Mouse (Mus musculus) midbrain, postnatal 0 days (tissue): Measurements from ENCODE around the gene Sspn. TPM values are rescaled to one million over a fixed set of nuclear protein-coding genes. Genes with fewer than 3 reads are reported as not detected.

ENCODE experiments used
- ATAC-seq: fragments of 200-750 bp; cut with Nextera tagmentation; 2 replicates; pipeline ENCODE4 v1.8.0; 2017; ENCODE audit warnings: moderate number of reproducible peaks, mild to moderate bottlenecking, moderate TSS enrichment, moderate library complexity; ENCODE audit not compliant: low FRiP score
- DNase-seq: peaks from one replicate; pipeline ENCODE4 v3.0.0-alpha.2; 2015; ENCODE audit warnings: low spot score
- H3K27ac ChIP-seq: fragments of 300-500 bp; sonication (generic); 2 replicates; pipeline ENCODE4 v1.5.1; 2014; ENCODE audit warnings: low read depth, mild to moderate bottlenecking, low read length, mixed read lengths
- H3K27me3 ChIP-seq: fragments of 300-500 bp; sonication (generic); 2 replicates; pipeline ENCODE4 v1.6.1; 2014; ENCODE audit warnings: low read length, control low read depth, mixed read lengths; ENCODE audit not compliant: insufficient read depth
- H3K36me3 ChIP-seq: fragments of 300-500 bp; sonication (generic); 2 replicates; pipeline ENCODE4 v1.6.1; 2014; ENCODE audit warnings: low read length, control low read depth, mixed read lengths; ENCODE audit not compliant: insufficient read depth
- H3K4me1 ChIP-seq: fragments of 300-500 bp; sonication (generic); 2 replicates; pipeline ENCODE4 v1.6.1; 2014; ENCODE audit warnings: mild to moderate bottlenecking, control low read depth, antibody characterized with exemption, low read length, mixed read lengths; ENCODE audit not compliant: insufficient read depth
- H3K4me2 ChIP-seq: fragments of 300-500 bp; sonication (generic); 2 replicates; pipeline ENCODE4 v1.6.1; 2014; ENCODE audit warnings: low read depth, mild to moderate bottlenecking, low read length, mixed read lengths; ENCODE audit not compliant: poor library complexity, severe bottlenecking
- H3K4me3 ChIP-seq: fragments of 300-500 bp; sonication (generic); 2 replicates; pipeline ENCODE4 v1.5.1; 2014; ENCODE audit warnings: low read depth, mild to moderate bottlenecking, low read length, moderate library complexity
- H3K9ac ChIP-seq: fragments of 300-500 bp; sonication (generic); replicated peaks from 2 replicates; pipeline ENCODE4 v1.6.1; 2014; ENCODE audit warnings: mild to moderate bottlenecking, low read length, moderate library complexity, mixed read lengths; ENCODE audit not compliant: poor library complexity, severe bottlenecking
- H3K9me3 ChIP-seq: fragments of 300-500 bp; sonication (generic); 2 replicates; pipeline ENCODE4 v1.6.1; 2016; ENCODE audit warnings: low read length, control low read depth
- CTCF ChIP-seq: IDR thresholded peaks from 2 replicates; pipeline ENCODE4 v1.5.1; 2016; ENCODE audit warnings: antibody characterized with exemption, mild to moderate bottlenecking
- WGBS: fragments of 180-500 bp; shearing (Covaris S2); extraction: QIAGEN DNeasy Blood & Tissue Kit; methylation state at CpG from one replicate; pipeline ENCODE4 v1.1.7; 2014; 5-methylcytosine and 5-hydroxymethylcytosine counted together
- polyA plus RNA-seq: library from polyadenylated mRNA; unstranded; fragments of >200 nt; fragmentation: Nextera tagmentation; extraction: Ambion mirVana; gene quantifications from 2 replicates; pipeline ENCODE4 v1.2.1, GENCODE M21; 2015
- total RNA-seq: library from RNA; depleted of rRNA; stranded (reverse); fragments of >200 nt; gene quantifications from 2 replicates; pipeline ENCODE4 v1.2.3, GENCODE M21; 2014

Gene Sspn
- total and polyA plus RNA-seq, 2 experiments from 2014 or later: 5.7 to 6.1 TPM

GRCm38 (mm10) chr6:145936511-145936910 lies 5.1 kb downstream of the Sspn start:
- Histone ChIP-seq H3K9ac (no peak overlapping the region), H3K36me3 (no peaks in the 10 kb centered on the region), H3K9me3 (no peaks in the 10 kb centered on the region), H3K4me2 (no peak overlapping the region), H3K4me3 (no peak overlapping the region), H3K27me3 (no peaks in the 10 kb centered on the region), H3K27ac (no peak overlapping the region), H3K4me1 (peaks cover 5% of the 10 kb centered on the region)
- TF ChIP-seq CTCF: no peak
- 93% methylated on average over 4 of the region's 4 CpGs for WGBS
- DNase-seq: no peak
- ATAC-seq: no peak

DNA sequence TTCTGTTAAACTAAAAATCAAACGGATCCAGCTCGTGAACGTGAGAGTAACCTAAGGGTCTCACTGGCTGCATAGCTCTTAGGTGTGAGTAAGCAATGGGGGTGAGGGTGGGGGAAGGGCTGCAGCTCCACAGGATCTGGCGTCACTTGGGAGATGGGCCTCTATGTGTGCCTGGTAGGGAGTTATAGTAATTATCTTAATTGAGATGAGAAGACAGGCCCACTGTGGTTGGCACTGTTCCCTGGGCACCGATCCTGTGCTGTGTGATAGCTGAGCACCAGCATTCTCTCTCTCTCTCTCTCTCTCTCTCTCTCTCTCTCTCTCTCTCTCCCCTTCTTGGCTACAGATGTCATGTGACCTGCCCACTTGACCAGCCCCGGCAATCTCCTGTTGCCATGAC lies 9.4 kb downstream of the Sspn start:
- Histone ChIP-seq H3K4me3 (no peak overlapping the region), H3K27ac (no peak overlapping the region), H3K4me1 (no peaks in the 10 kb centered on the region), H3K4me2 (no peak overlapping the region), H3K36me3 (no peaks in the 10 kb centered on the region), H3K27me3 (no peaks in the 10 kb centered on the region), H3K9me3 (no peaks in the 10 kb centered on the region), H3K9ac (no peak overlapping the region)
- WGBS: 73% methylated on average over 6 of the region's 6 CpGs
- ATAC-seq (no peak), DNase-seq (no peak)
- no peak for TF ChIP-seq CTCF

DNA sequence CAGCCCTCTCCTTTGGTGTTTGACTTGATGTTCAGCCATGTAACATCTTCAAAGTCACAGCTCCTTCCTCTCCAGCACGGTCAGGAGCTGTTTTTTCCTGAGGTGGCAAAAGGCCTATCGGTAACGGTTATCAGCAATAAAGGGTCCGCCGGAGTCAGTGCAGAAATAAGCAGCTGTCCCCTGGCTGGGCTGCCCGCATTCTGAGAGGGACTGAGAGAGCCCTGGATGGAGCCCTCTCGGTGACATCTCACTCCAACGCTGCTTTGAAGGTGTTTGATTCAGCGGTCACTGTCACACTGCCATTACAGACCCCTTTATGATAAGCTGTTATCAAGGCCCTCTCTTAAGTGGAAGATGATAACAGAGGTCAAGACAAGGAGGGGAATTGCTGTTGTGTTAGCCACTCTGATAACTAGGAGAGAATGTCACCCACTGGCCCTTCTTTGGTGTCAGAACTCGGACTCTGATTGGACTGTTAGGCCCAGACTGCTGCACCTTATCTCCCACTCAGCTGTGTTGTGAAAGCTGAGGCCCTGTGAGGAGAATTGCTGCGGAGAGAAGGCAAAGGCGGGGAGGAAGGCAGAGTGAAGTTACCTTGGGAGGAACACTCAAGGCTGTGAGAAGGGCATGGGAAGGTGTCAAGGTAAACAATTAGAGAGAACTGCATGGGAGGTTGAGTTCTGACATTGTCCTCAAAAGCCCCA lies 11.0 kb downstream of the Sspn start:
- no peak for ATAC-seq
- TF ChIP-seq CTCF: no peak
- 78% methylated on average over 12 of the region's 12 CpGs for WGBS

DNA sequence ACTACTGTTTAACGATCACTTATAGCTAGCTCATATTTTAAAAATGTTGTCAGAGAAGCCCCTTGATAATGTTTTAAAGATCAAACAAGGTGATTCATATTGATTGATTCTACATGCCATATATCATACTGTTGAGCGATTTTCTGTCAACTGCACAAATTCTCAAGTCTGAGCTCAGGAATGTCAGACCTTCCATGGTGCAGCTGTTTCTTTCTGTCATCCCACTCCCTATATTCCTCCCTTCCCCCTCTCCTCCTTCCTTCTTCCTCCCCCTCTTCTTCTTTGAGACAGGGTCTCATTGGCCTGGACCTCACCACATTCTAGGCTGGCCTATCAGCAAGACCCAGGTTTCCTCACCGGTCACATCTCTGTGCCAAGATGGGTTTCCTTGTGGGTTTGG lies 12.0 kb downstream of the Sspn start:
- no peaks in the 10 kb centered on the region for H3K36me3 ChIP-seq
- no peaks in the 10 kb centered on the region for H3K9me3 ChIP-seq
- WGBS: 88% methylated on average over 3 of the region's 3 CpGs
- H3K27ac ChIP-seq: no peak overlapping the region
- no peaks in the 10 kb centered on the region for H3K4me1 ChIP-seq
- no peak for TF ChIP-seq CTCF
- H3K4me2 ChIP-seq: no peak overlapping the region
- DNase-seq: no peak
- H3K27me3 ChIP-seq: no peaks in the 10 kb centered on the region
- no peak overlapping the region for H3K4me3 ChIP-seq
- H3K9ac ChIP-seq: no peak overlapping the region
- no peak for ATAC-seq

More for the DNA sequence above, 11.0 kb downstream of the Sspn start:
- H3K27ac ChIP-seq: no peak overlapping the region
- H3K9ac ChIP-seq: no peak overlapping the region
- H3K36me3 ChIP-seq: no peaks in the 10 kb centered on the region
- DNase-seq: no peak
- H3K4me1 ChIP-seq: no peaks in the 10 kb centered on the region
- H3K4me3 ChIP-seq: no peak overlapping the region
- H3K9me3 ChIP-seq: no peaks in the 10 kb centered on the region
- H3K4me2 ChIP-seq: no peak overlapping the region
- no peaks in the 10 kb centered on the region for H3K27me3 ChIP-seq

DNA sequence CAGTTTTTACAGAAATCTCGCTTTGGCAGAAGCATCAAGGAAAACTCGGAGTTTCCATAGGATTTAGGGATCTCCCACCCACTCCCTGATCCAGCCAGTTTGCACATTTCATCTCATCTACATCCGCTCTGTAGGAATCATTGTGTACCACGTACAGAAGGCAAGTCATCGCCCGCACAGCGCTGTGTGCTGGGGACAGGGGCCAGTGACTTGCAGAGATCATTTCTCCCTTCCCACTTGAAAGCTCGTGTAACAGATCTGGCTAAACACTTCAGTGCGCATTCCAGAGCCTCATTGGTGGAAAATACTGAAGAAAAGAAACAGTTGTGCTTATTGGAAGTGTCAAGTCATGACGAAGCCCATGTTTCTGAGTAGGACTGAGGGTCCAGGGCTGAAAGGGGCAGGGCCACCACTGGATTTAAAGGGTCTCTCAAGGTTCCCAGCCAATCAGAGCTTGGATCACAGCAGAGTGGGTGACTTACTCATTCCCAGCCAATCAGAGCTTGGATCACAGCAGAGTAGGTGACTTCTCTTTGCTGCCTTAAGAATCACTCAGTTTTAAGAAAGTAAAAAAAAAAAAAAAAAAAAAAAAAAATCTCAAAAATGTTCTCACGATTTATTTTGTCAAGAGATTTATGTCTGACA lies 14.4 kb downstream of the Sspn start:
- H3K4me3 ChIP-seq: no peak overlapping the region
- no peak for ATAC-seq
- no peak overlapping the region for H3K27ac ChIP-seq
- H3K36me3 ChIP-seq: no peaks in the 10 kb centered on the region
- no peak overlapping the region for H3K9ac ChIP-seq
- 86% methylated on average over 11 of the region's 11 CpGs for WGBS
- no peak overlapping the region for H3K4me2 ChIP-seq
- no peaks in the 10 kb centered on the region for H3K27me3 ChIP-seq
- TF ChIP-seq CTCF: no peak
- H3K9me3 ChIP-seq: no peaks in the 10 kb centered on the region
- DNase-seq: no peak
- no peaks in the 10 kb centered on the region for H3K4me1 ChIP-seq

- ATAC-seq: no peak
- H3K4me2 ChIP-seq: no peak overlapping the region
- WGBS: 42% methylated on average over 4 of the region's 4 CpGs
- H3K27ac ChIP-seq: no peak overlapping the region
- no peaks in the 10 kb centered on the region for H3K9me3 ChIP-seq
- H3K4me3 ChIP-seq: no peak overlapping the region
- H3K36me3 ChIP-seq: no peaks in the 10 kb centered on the region
- no peak for TF ChIP-seq CTCF
- DNase-seq: no peak
- H3K4me1 ChIP-seq: no peaks in the 10 kb centered on the region
- no peak overlapping the region for H3K9ac ChIP-seq
- no peaks in the 10 kb centered on the region for H3K27me3 ChIP-seq
Measured at GRCm38 (mm10) chr6:145949049-145949448, 17.6 kb downstream of the Sspn start.
